Mouse (Mus musculus): Measurements from ENCODE around the gene Tceal3. TPM values are rescaled to one million over a fixed set of nuclear protein-coding genes. Genes with fewer than 3 reads are reported as not detected.
"Not testable (repeated sequence)": the region's sequence is repeated elsewhere in the genome, so short reads cannot be mapped to it uniquely, and the experiment has no call there.

The Tceal3 gene
- polyA plus RNA-seq, 1 experiment from 2014 or later = 4.9 TPM

DNA sequence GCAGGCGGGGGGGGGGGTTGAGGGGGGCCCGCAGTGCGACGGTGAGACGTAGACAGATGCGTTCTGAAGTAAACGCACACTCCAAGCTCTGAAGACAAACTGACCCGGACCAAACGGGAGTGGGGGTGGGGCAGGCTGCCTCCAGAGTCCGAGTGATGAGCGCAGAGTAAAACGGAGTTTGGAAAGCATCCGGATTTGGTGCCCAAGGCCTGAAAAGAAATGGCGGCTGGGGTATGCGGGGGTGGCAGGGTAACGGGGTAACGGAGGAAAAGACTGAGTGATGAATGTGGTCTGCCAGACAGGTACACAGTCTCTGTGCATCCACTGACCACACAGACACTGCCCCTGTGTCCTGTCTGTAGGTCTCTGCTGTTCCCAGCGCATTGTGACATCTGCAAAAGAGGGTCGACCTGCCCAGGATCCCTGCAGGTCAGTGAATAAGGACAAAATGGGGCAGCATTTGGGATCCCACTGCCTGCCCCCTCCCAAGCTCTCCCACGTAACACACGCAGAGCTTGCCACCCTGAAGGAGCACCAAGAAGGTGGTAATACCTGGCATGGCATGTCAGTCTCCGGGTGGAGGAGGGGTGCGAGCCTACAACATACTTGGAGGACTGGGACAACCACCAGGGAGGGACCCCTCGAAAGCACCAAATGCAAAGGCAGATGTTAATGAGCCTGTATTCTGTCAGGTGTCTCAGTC is 76.3 kb downstream of the Tceal3 start:
- WGBS = 24% methylated on average over 20 of the region's 24 CpGs

DNA sequence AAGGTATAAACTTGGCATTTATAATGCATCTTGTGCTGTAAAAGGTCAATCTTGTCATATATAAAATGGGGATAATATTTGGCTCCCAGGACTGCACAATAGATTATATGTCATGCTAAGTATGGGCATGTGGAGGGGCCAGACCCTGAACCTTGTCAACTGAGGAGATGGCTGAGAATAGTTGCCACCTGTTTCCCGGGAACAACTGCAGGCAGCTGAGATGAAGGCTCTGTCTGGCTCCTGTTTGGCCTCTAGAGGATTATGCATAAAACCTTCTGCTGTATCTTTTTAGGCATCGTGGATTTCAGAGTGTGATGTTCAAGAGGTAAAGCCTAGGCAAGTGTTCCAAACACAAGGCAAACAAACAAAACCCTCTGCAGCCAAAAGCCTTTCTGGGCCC is 78.2 kb downstream of the Tceal3 start:
- no peak overlapping the region for H3K4me3 ChIP-seq (ENCODE audit: low read depth, low read length)
- no peak overlapping the region for H3K9ac ChIP-seq (ENCODE audit: low read length)
- no peak for DNase-seq (ENCODE audit: low spot score)
- no peak overlapping the region for H3K4me2 ChIP-seq (ENCODE audit: low read depth, severe bottlenecking)
- H3K27ac ChIP-seq (replicated peaks; ENCODE audit: low read depth, low read length) = no peak overlapping the region
- 82% methylated on average over 2 of the region's 2 CpGs for WGBS
- no peaks in the 10 kb centered on the region for H3K9me3 ChIP-seq (ENCODE audit: control insufficient read depth, low read length)
- no peak for ATAC-seq (ENCODE audit: insufficient number of reproducible peaks, low FRiP score, low TSS enrichment, low read depth)
- no peaks in the 10 kb centered on the region for H3K36me3 ChIP-seq (ENCODE audit: control insufficient read depth, insufficient read depth, low read length)
- H3K4me1 ChIP-seq (ENCODE audit: control insufficient read depth, insufficient read depth, low read length) = no peaks in the 10 kb centered on the region
- 0 out of 2 replicates have a peak, but pooled peaks cover 4% of the 10 kb centered on the region for H3K27me3 ChIP-seq (ENCODE audit: control insufficient read depth, insufficient read depth, low read length)

More for the DNA sequence above, 76.3 kb downstream of the Tceal3 start:
- H3K36me3 ChIP-seq (ENCODE audit: control insufficient read depth, insufficient read depth, low read length); H3K27me3 ChIP-seq (ENCODE audit: control insufficient read depth, insufficient read depth, low read length); H3K9me3 ChIP-seq (ENCODE audit: control insufficient read depth, low read length); H3K27ac ChIP-seq (replicated peaks; ENCODE audit: low read depth, low read length); H3K4me1 ChIP-seq (ENCODE audit: control insufficient read depth, insufficient read depth, low read length): not testable (repeated sequence)
- Histone ChIP-seq H3K4me3 (ENCODE audit: low read depth, low read length) (peak overlapping the region; percentile 37), H3K4me2 (ENCODE audit: low read depth, severe bottlenecking) (peak overlapping the region; percentile 61), H3K9ac (ENCODE audit: low read length) (peak overlapping the region; percentile 50; the same call in 1 of the 2 replicates)
- ATAC-seq (ENCODE audit: insufficient number of reproducible peaks, low FRiP score, low TSS enrichment, low read depth) = peak; percentile 26; the same call in 1 of the 2 replicates
- peak; percentile 29 for DNase-seq (ENCODE audit: low spot score)

DNA sequence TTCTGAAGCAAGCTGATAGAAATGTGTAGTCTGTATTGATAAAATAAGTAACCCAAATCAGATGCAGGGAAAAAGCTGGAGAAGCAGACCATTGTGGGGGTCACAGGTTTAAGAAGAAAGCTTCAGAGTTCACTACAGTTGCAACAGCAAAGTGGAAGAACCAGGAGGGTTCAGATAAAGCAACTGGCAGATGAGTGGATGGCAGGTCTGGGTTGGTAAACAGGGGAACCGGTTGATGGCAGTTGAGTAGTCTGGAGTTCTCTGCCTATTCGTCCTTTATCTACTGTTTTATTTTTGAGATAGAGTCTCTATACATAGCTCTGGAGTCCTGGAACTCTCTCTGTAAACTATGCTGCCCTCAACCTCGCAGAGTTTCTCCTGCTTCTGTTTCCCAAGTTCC is 90.3 kb downstream of the Tceal3 start:
- H3K4me1 ChIP-seq (ENCODE audit: control insufficient read depth, insufficient read depth, low read length) = no peaks in the 10 kb centered on the region
- no peak overlapping the region for H3K4me3 ChIP-seq (ENCODE audit: low read depth, low read length)
- no peaks in the 10 kb centered on the region for H3K9me3 ChIP-seq (ENCODE audit: control insufficient read depth, low read length)
- H3K9ac ChIP-seq (ENCODE audit: low read length) = no peak overlapping the region
- ATAC-seq (ENCODE audit: insufficient number of reproducible peaks, low FRiP score, low TSS enrichment, low read depth) = no peak
- no peak overlapping the region for H3K27ac ChIP-seq (replicated peaks; ENCODE audit: low read depth, low read length)
- H3K36me3 ChIP-seq (ENCODE audit: control insufficient read depth, insufficient read depth, low read length) = no peaks in the 10 kb centered on the region
- DNase-seq (ENCODE audit: low spot score) = no peak
- no peak overlapping the region for H3K4me2 ChIP-seq (ENCODE audit: low read depth, severe bottlenecking)
- H3K27me3 ChIP-seq (ENCODE audit: control insufficient read depth, insufficient read depth, low read length) = no peaks in the 10 kb centered on the region
- 71% methylated on average over 3 of the region's 3 CpGs for WGBS

DNA sequence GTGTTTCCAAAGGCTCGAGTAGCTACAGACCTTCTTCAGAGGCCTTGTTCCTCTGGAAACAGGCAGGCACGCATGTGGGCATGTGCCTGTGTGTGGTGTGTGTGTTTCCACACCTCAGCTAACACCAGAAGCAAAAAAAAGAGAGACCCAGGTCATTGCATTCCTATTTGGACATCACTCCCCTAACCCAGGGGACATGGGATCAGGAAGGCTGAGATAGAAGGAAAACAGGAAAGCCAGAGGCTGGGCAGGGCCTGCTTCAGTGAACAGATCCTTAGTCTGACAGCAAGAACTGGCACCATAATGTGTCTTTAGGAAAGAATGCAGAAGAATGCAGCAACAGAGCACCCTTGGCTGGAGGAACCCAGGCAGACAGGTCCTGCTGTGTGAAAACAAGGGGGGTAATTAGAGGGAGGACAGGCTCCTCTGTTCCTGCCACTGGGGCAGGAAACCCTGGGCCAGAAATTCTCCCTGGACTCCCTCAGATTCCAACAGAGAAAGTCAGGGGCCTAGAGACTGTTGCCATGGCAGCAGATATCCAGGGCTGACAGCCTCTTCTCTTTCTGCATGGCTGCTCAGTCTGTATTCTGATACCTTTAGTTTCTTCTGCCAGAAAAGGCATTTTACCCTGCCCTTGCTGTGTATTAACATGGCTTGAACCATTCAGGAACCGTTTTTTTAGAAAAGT is 101.1 kb downstream of the Tceal3 start:
- DNase-seq (ENCODE audit: low spot score); H3K9me3 ChIP-seq (ENCODE audit: control insufficient read depth, low read length); H3K36me3 ChIP-seq (ENCODE audit: control insufficient read depth, insufficient read depth, low read length); H3K27me3 ChIP-seq (ENCODE audit: control insufficient read depth, insufficient read depth, low read length); H3K27ac ChIP-seq (replicated peaks; ENCODE audit: low read depth, low read length); ATAC-seq (ENCODE audit: insufficient number of reproducible peaks, low FRiP score, low TSS enrichment, low read depth); H3K4me2 ChIP-seq (ENCODE audit: low read depth, severe bottlenecking); H3K4me1 ChIP-seq (ENCODE audit: control insufficient read depth, insufficient read depth, low read length); H3K4me3 ChIP-seq (ENCODE audit: low read depth, low read length); H3K9ac ChIP-seq (ENCODE audit: low read length): not testable (repeated sequence)
- 62% methylated on average over 3 of the region's 3 CpGs for WGBS

DNA sequence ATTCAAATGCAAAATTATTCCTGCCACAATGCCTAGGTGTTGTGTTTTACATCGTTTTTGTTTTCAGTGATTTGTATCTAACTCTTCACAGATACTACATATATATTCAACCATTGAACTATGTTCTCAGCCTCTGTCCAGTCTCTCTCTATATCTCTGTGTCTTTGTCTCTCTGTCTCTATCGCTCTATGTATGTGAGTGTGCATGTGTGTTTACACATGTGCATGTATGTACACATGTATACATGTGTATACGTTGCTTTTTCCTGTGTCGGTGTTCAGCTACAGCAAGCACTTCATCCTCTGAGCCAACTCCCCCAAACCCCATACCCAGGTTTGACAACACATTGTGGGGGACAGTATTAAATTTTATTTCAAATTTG is 101.6 kb downstream of the Tceal3 start:
- DNase-seq (ENCODE audit: low spot score) (no peak), ATAC-seq (ENCODE audit: insufficient number of reproducible peaks, low FRiP score, low TSS enrichment, low read depth) (no peak)
- H3K4me1 ChIP-seq (ENCODE audit: control insufficient read depth, insufficient read depth, low read length) = no peaks in the 10 kb centered on the region
- no peaks in the 10 kb centered on the region for H3K27me3 ChIP-seq (ENCODE audit: control insufficient read depth, insufficient read depth, low read length)
- no peak overlapping the region for H3K4me3 ChIP-seq (ENCODE audit: low read depth, low read length)
- no peaks in the 10 kb centered on the region for H3K36me3 ChIP-seq (ENCODE audit: control insufficient read depth, insufficient read depth, low read length)
- 87% methylated on average over 4 of the region's 4 CpGs for WGBS
- no peak overlapping the region for H3K27ac ChIP-seq (replicated peaks; ENCODE audit: low read depth, low read length)
- no peaks in the 10 kb centered on the region for H3K9me3 ChIP-seq (ENCODE audit: control insufficient read depth, low read length)
- no peak overlapping the region for H3K4me2 ChIP-seq (ENCODE audit: low read depth, severe bottlenecking)
- no peak overlapping the region for H3K9ac ChIP-seq (ENCODE audit: low read length)

DNA sequence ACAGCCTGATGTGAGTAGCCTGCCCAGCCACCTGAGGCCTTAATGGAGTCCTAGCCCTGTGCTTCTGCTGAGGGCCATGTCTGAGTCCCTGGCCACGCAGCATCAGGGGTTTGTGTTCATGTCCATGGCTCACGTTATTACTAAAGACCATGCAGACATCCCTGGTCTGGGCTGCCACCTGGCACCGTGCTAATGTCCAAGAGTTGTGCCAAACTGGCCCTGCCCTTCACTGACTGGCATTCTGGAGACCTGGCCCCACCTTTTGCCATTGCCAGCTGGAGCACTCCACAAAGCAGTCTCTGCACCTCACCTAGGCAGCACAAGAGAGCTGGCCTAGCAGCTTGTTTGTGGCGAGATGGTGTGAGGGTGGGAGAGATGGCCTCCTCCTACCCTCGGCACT is 102.6 kb downstream of the Tceal3 start:
- Histone ChIP-seq H3K27ac (replicated peaks; ENCODE audit: low read depth, low read length) (no peak overlapping the region), H3K27me3 (ENCODE audit: control insufficient read depth, insufficient read depth, low read length) (no peaks in the 10 kb centered on the region), H3K36me3 (ENCODE audit: control insufficient read depth, insufficient read depth, low read length) (no peaks in the 10 kb centered on the region), H3K4me1 (ENCODE audit: control insufficient read depth, insufficient read depth, low read length) (no peaks in the 10 kb centered on the region), H3K9ac (ENCODE audit: low read length) (no peak overlapping the region), H3K9me3 (ENCODE audit: control insufficient read depth, low read length) (no peaks in the 10 kb centered on the region), H3K4me3 (ENCODE audit: low read depth, low read length) (no peak overlapping the region), H3K4me2 (ENCODE audit: low read depth, severe bottlenecking) (no peak overlapping the region)
- ATAC-seq (ENCODE audit: insufficient number of reproducible peaks, low FRiP score, low TSS enrichment, low read depth) = no peak
- no peak for DNase-seq (ENCODE audit: low spot score)
- WGBS = 84% methylated on average over 5 of the region's 5 CpGs

DNA sequence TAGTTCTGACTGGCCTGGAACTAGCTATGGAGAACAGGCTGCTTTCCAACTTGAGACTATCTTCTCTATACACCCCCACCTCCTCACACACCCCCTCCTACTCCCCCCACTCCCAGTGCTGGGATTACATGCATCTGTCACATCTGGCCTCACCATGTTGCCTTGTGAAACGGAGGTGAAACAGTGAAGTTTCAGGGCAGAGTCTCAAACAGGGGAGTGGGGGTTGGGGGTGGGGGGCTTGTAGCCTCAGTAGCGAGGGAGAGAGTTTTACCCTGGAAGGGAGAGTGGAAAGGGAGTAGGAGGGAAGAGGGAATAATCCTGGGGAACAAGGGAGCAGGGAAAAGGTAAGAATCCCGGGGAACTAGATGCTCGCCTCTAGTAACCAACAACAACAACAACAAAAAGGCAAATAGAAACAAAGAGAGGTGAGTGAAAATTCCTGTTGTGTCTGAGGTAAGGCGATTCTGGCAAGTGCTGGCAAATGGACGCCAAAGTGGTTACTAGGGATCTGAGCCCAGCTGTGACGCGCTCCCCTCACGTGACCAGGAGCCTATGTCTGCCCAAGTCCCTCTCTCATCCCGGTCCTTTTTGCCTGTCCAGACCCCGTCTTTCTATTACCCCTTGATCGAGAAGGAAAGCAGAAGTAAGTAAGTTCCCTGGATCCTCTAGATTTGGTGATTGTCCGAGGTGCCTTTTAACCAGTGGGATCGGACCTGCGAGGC is 117.0 kb downstream of the Tceal3 start, which contains the start of gene Tceal1:
TSS of gene Tceal1 (plus strand) at position 537 of the 722 bp plus-strand sequence.
- Histone ChIP-seq H3K27me3 (ENCODE audit: control insufficient read depth, insufficient read depth, low read length) (no peaks in the 10 kb centered on the region), H3K27ac (replicated peaks; ENCODE audit: low read depth, low read length) (0 out of 2 replicates have a peak within 1 kb of the TSS, but pooled peaks have one; percentile 36), H3K9me3 (ENCODE audit: control insufficient read depth, low read length) (no peaks in the 10 kb centered on the region), H3K36me3 (ENCODE audit: control insufficient read depth, insufficient read depth, low read length) (no peaks in the 10 kb centered on the region), H3K4me1 (ENCODE audit: control insufficient read depth, insufficient read depth, low read length) (no peaks in the 10 kb centered on the region), H3K4me2 (ENCODE audit: low read depth, severe bottlenecking) (peak within 1 kb of the TSS; percentile 44), H3K4me3 (ENCODE audit: low read depth, low read length) (peak within 1 kb of the TSS; percentile 43), H3K9ac (ENCODE audit: low read length) (peak within 1 kb of the TSS; percentile 56)
- ATAC-seq (ENCODE audit: insufficient number of reproducible peaks, low FRiP score, low TSS enrichment, low read depth) (peak; percentile 92), DNase-seq (ENCODE audit: low spot score) (peak; percentile 65)
- 25% methylated on average over 14 of the region's 15 CpGs for WGBS

DNA sequence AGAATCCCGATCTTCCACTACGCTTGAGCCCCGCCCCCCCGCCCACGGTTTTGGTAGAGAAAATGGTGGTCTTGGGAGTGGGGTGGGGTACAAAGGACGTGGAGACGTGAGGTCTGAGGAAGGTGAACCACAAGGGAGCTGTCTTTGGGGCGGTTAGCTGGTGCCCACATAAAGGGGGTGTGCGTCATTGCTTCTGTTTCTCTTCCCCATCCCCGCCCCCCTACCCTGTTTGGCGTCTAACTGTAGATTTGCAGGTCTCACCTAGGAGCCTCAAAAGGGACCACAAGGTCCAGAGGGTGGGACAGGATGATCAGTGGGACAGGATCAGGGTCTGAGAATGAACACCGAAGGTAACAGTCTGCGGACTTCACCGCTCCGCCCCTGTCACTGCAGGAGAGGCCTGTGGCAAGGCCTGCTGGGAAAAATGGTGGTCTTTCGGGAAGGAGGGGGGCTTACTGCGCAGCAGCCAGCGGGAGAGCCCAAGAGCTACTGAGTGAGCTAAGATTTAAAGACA is 117.6 kb downstream of the Tceal3 start:
- H3K27ac ChIP-seq (replicated peaks; ENCODE audit: low read depth, low read length) = 0 out of 2 replicates have a peak overlapping the region, but pooled peaks have one; percentile 36
- H3K4me3 ChIP-seq (ENCODE audit: low read depth, low read length) = peak overlapping the region; percentile 43
- 19% methylated on average over 18 of the region's 18 CpGs for WGBS
- H3K4me1 ChIP-seq (ENCODE audit: control insufficient read depth, insufficient read depth, low read length) = no peaks in the 10 kb centered on the region
- no peaks in the 10 kb centered on the region for H3K9me3 ChIP-seq (ENCODE audit: control insufficient read depth, low read length)
- no peaks in the 10 kb centered on the region for H3K27me3 ChIP-seq (ENCODE audit: control insufficient read depth, insufficient read depth, low read length)
- no peaks in the 10 kb centered on the region for H3K36me3 ChIP-seq (ENCODE audit: control insufficient read depth, insufficient read depth, low read length)
- DNase-seq (ENCODE audit: low spot score) (peak; percentile 67), ATAC-seq (ENCODE audit: insufficient number of reproducible peaks, low FRiP score, low TSS enrichment, low read depth) (peak; percentile 86)
- peak overlapping the region; percentile 44 for H3K4me2 ChIP-seq (ENCODE audit: low read depth, severe bottlenecking)
- H3K9ac ChIP-seq (ENCODE audit: low read length) = peak overlapping the region; percentile 56

Data from limb, embryonic 11.5 days (tissue).